ENCODE assay signal across 12 mouse cellular contexts in the genomic region with DNA sequence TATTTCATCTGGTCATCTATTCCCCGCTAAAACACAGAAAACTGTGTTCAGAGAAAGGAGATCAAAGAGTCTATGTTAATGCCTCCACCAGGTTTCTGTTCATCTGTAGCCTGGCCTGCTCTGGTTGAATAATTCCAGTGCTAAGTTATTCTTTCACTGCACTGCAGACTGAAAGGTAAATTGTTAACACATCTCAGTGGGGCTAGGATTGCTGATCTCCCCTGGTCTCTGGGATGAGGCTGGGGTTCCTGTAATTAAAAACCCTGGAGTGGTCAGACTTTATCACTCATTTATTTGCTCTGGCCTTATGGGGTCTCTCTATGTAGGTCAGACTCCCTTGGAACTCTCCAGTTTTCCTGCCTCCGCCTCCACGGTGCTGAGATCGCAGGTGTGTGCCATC.
"Had no signal": no experiment of that assay in that cellular context is flagged by ENCODE, and none has a peak within 500 bp of the region (broad histone marks: within the 10 kb centered on the region; RNA-seq: fewer than 3 reads in every experiment).

No protein-coding gene starts in this region.

- ATAC-seq: hindbrain, embryonic 16.5 days; inflammation-experienced regulatory T-cells, adult 6 months had no signal

- H3K4me2 ChIP-seq: limb, embryonic 13.5 days; liver, embryonic 11.5 days; liver, embryonic 15.5 days; lung, embryonic 14.5 days; neural tube, embryonic 15.5 days had no signal

- H3K9me3 ChIP-seq: limb, embryonic 13.5 days; liver, embryonic 15.5 days; neural tube, embryonic 15.5 days had no signal

- H3K36me3 ChIP-seq: limb, embryonic 13.5 days; liver, embryonic 15.5 days; neural tube, embryonic 15.5 days had no signal

- H3K9ac ChIP-seq: limb, embryonic 13.5 days; liver, embryonic 15.5 days; lung, embryonic 14.5 days; neural tube, embryonic 15.5 days had no signal

- H3K27me3 ChIP-seq: limb, embryonic 13.5 days; liver, embryonic 15.5 days; neural tube, embryonic 15.5 days had no signal

- H3K4me3 ChIP-seq: limb, embryonic 13.5 days; liver, embryonic 15.5 days; myocyte; neural tube, embryonic 15.5 days had no signal

- DNase-seq: lung, embryonic 14.5 days; lung, postnatal 14 days; midbrain, embryonic 14.5 days; thymus, adult 18-20 months; thymus, postnatal 25 days had no signal

- H3K27ac ChIP-seq: limb, embryonic 13.5 days; liver, embryonic 15.5 days; neural tube, embryonic 15.5 days had no signal

- H3K4me1 ChIP-seq: liver, embryonic 15.5 days; neural tube, embryonic 15.5 days had no signal
